Mouse (Mus musculus): Measurements from ENCODE around the gene Abtb2. TPM values are rescaled to one million over a fixed set of nuclear protein-coding genes. Genes with fewer than 3 reads are reported as not detected.

Gene Abtb2
- total RNA-seq, 2 experiments from 2014 or later: 23.6 to 25.6 TPM

GRCm38 (mm10) chr2:103662121-103662520 lies 96.0 kb downstream of the Abtb2 start:
- DNase-seq: peak; percentile 68

- no peak for DNase-seq
Observed at GRCm38 (mm10) chr2:103664341-103664740, 98.2 kb downstream of the Abtb2 start.

- DNase-seq: peak; percentile 86
Observed at GRCm38 (mm10) chr2:103667962-103668815, 102.1 kb downstream of the Abtb2 start.

- no peak for DNase-seq
Observed at GRCm38 (mm10) chr2:103668939-103669338, 102.8 kb downstream of the Abtb2 start.

GRCm38 (mm10) chr2:103669561-103669960 lies 103.5 kb downstream of the Abtb2 start:
- no peak for DNase-seq

- peak; percentile 94 for DNase-seq
Observed at GRCm38 (mm10) chr2:103670276-103670680, 104.2 kb downstream of the Abtb2 start.

GRCm38 (mm10) chr2:103672573-103673119 lies 106.5 kb downstream of the Abtb2 start:
- DNase-seq: no peak

- no peak for DNase-seq
Observed at GRCm38 (mm10) chr2:103673609-103674008, 107.5 kb downstream of the Abtb2 start.

GRCm38 (mm10) chr2:103675391-103675790 lies 109.3 kb downstream of the Abtb2 start:
- no peak for DNase-seq

- DNase-seq: no peak
Observed at GRCm38 (mm10) chr2:103676808-103677207, 110.7 kb downstream of the Abtb2 start.

- no peak for DNase-seq
Observed at GRCm38 (mm10) chr2:103677614-103678369, 111.7 kb downstream of the Abtb2 start.

GRCm38 (mm10) chr2:103678433-103678832 lies 112.3 kb downstream of the Abtb2 start:
- no peak for DNase-seq

GRCm38 (mm10) chr2:103680364-103681110 lies 114.4 kb downstream of the Abtb2 start:
- DNase-seq: no peak

GRCm38 (mm10) chr2:103681149-103681548 lies 115.0 kb downstream of the Abtb2 start:
- no peak for DNase-seq

GRCm38 (mm10) chr2:103682261-103682722 lies 116.2 kb downstream of the Abtb2 start:
- DNase-seq: no peak

- DNase-seq: no peak
Observed at GRCm38 (mm10) chr2:103682927-103683442, 116.9 kb downstream of the Abtb2 start.

- no peak for DNase-seq
Observed at GRCm38 (mm10) chr2:103684431-103684830, 118.3 kb downstream of the Abtb2 start.

- peak; percentile 53 for DNase-seq
Observed at GRCm38 (mm10) chr2:103684926-103685577, 118.9 kb downstream of the Abtb2 start.

- DNase-seq: no peak
Observed at GRCm38 (mm10) chr2:103685581-103685980, 119.5 kb downstream of the Abtb2 start.

- DNase-seq: no peak
Observed at GRCm38 (mm10) chr2:103687143-103687542, 121.0 kb downstream of the Abtb2 start.

GRCm38 (mm10) chr2:103687888-103688287 lies 121.8 kb downstream of the Abtb2 start:
- no peak for DNase-seq

- DNase-seq: peak; percentile 70
Observed at GRCm38 (mm10) chr2:103690425-103690824, 124.3 kb downstream of the Abtb2 start.
